In genomic region chr8:77828079-77828478, GRCm38 (mm10) we compare ENCODE assay signal across 22 mouse cellular contexts.
DNase-seq lines count a peak whose midpoint lies in the region; ATAC-seq lines count a peak whose summit lies in the region.
"Had no signal": no experiment of that assay in that cellular context is flagged by ENCODE, and none has a peak within 500 bp of the region (broad histone marks: within the 10 kb centered on the region; RNA-seq: fewer than 3 reads in every experiment).

No protein-coding gene starts in this region.

- no peak for ATAC-seq in forebrain, embryonic 14.5 days
- no peak for ATAC-seq in embryonic facial prominence, embryonic 15.5 days (ENCODE audit: insufficient number of reproducible peaks, low FRiP score, low TSS enrichment, low read depth)
- peak; percentile 66 for ATAC-seq in midbrain, embryonic 11.5 days (ENCODE audit: low FRiP score)
- ATAC-seq: CD4-positive, CD25-positive, alpha-beta regulatory T cell, adult 4 months; Patski had no signal

- no peak overlapping the region for H3K9ac ChIP-seq in forebrain, embryonic 14.5 days (ENCODE audit: low read length)
- no peak overlapping the region for H3K9ac ChIP-seq in embryonic facial prominence, embryonic 15.5 days
- H3K9ac ChIP-seq in midbrain, embryonic 11.5 days (ENCODE audit: low read length) = no peak overlapping the region
- H3K9ac ChIP-seq: forebrain, embryonic 12.5 days; hindbrain, embryonic 13.5 days; stomach, embryonic 15.5 days had no signal

- 28% methylated on average over 7 of the region's 7 CpGs for WGBS in forebrain, embryonic 10.5 days
- WGBS in forebrain, embryonic 14.5 days = 26% methylated on average over 7 of the region's 7 CpGs
- WGBS in embryonic facial prominence, embryonic 15.5 days = 36% methylated on average over 7 of the region's 7 CpGs
- 13% methylated on average over 7 of the region's 7 CpGs for WGBS in midbrain, embryonic 11.5 days

- H3K4me1 ChIP-seq in forebrain, embryonic 10.5 days = peaks cover 26% of the 10 kb centered on the region
- H3K4me1 ChIP-seq in forebrain, embryonic 14.5 days (ENCODE audit: control insufficient read depth, insufficient read depth, low read length) = no peaks in the 10 kb centered on the region; the same call in 1 of the 2 replicates
- H3K4me1 ChIP-seq in embryonic facial prominence, embryonic 15.5 days = peaks cover 26% of the 10 kb centered on the region; the same call in 1 of the 2 replicates
- H3K4me1 ChIP-seq in midbrain, embryonic 11.5 days (ENCODE audit: control insufficient read depth, insufficient read depth, low read length) = no peaks in the 10 kb centered on the region
- H3K4me1 ChIP-seq: megakaryocyte, embryonic 14.5 days had no signal

- H3K27ac ChIP-seq in forebrain, embryonic 10.5 days = peak overlapping the region; percentile 62
- no peak overlapping the region for H3K27ac ChIP-seq in forebrain, embryonic 14.5 days (ENCODE audit: low read depth, low read length)
- H3K27ac ChIP-seq in embryonic facial prominence, embryonic 15.5 days (replicated peaks) = peak overlapping the region; percentile 77
- no peak overlapping the region for H3K27ac ChIP-seq in midbrain, embryonic 11.5 days (ENCODE audit: low read depth, low read length)
- H3K27ac ChIP-seq: forebrain, embryonic 12.5 days; hindbrain, embryonic 13.5 days; stomach, embryonic 15.5 days had no signal

- H3K4me2 ChIP-seq in forebrain, embryonic 14.5 days (ENCODE audit: low read length) = no peak overlapping the region
- no peak overlapping the region for H3K4me2 ChIP-seq in embryonic facial prominence, embryonic 15.5 days (replicated peaks)
- H3K4me2 ChIP-seq in midbrain, embryonic 11.5 days = no peak overlapping the region
- H3K4me2 ChIP-seq: forebrain, embryonic 12.5 days; hindbrain, embryonic 13.5 days; stomach, embryonic 15.5 days had no signal

- H3K36me3 ChIP-seq in forebrain, embryonic 10.5 days (replicated peaks) = no peaks in the 10 kb centered on the region
- no peaks in the 10 kb centered on the region for H3K36me3 ChIP-seq in forebrain, embryonic 14.5 days (ENCODE audit: control insufficient read depth, insufficient read depth, low read length)
- H3K36me3 ChIP-seq in embryonic facial prominence, embryonic 15.5 days = no peaks in the 10 kb centered on the region
- no peaks in the 10 kb centered on the region for H3K36me3 ChIP-seq in midbrain, embryonic 11.5 days (ENCODE audit: control insufficient read depth, insufficient read depth, low read length)
- H3K36me3 ChIP-seq: forebrain, embryonic 12.5 days; hindbrain, embryonic 13.5 days; stomach, embryonic 15.5 days had no signal

- H3K4me3 ChIP-seq in forebrain, embryonic 10.5 days = no peak overlapping the region
- H3K4me3 ChIP-seq in forebrain, embryonic 14.5 days (ENCODE audit: low read depth, low read length) = no peak overlapping the region
- no peak overlapping the region for H3K4me3 ChIP-seq in embryonic facial prominence, embryonic 15.5 days (replicated peaks)
- no peak overlapping the region for H3K4me3 ChIP-seq in midbrain, embryonic 11.5 days (ENCODE audit: low read depth, low read length)
- H3K4me3 ChIP-seq: forebrain, embryonic 12.5 days; hindbrain, embryonic 13.5 days; megakaryocyte, embryonic 14.5 days; stomach, embryonic 15.5 days had no signal

- DNase-seq in forebrain, embryonic 10.5 days (ENCODE audit: extremely low spot score, low spot score) = no peak
- DNase-seq in forebrain, embryonic 14.5 days (ENCODE audit: low spot score) = no peak
- DNase-seq in embryo, embryonic 10.5 days (ENCODE audit: low spot score) = peak; percentile 33
- DNase-seq in midbrain, embryonic 11.5 days (ENCODE audit: low spot score, missing footprints) = no peak
- no peak for DNase-seq in layer of hippocampus, postnatal 25 days (ENCODE audit: extremely low spot score in 1 of 2, low spot score in 1 of 2)
- DNase-seq in c-Kit-positive CD71-positive TER-119-positive erythroid progenitor cells, embryonic 14.5 days (ENCODE audit: low spot score) = no peak
- DNase-seq in thymus, postnatal 14 days = no peak
- DNase-seq: adrenal gland, postnatal 10 days; cerebellum, adult 11 months; cerebellum, postnatal 25 days; gastrocnemius, postnatal 36 days; kidney, postnatal 36 days; layer of hippocampus, adult 9-11 months; liver; thymus, adult 18-20 months had no signal

- no peaks in the 10 kb centered on the region for H3K9me3 ChIP-seq in forebrain, embryonic 10.5 days
- H3K9me3 ChIP-seq in forebrain, embryonic 14.5 days (replicated peaks; ENCODE audit: control insufficient read depth, low read length) = no peaks in the 10 kb centered on the region
- H3K9me3 ChIP-seq in embryonic facial prominence, embryonic 15.5 days (replicated peaks) = no peaks in the 10 kb centered on the region
- no peaks in the 10 kb centered on the region for H3K9me3 ChIP-seq in midbrain, embryonic 11.5 days (ENCODE audit: control insufficient read depth, low read length)
- H3K9me3 ChIP-seq: forebrain, embryonic 12.5 days; hindbrain, embryonic 13.5 days; megakaryocyte, embryonic 14.5 days; stomach, embryonic 15.5 days had no signal

- H3K27me3 ChIP-seq in forebrain, embryonic 10.5 days (ENCODE audit: poor library complexity, severe bottlenecking) = no peaks in the 10 kb centered on the region
- H3K27me3 ChIP-seq in forebrain, embryonic 14.5 days (replicated peaks; ENCODE audit: control insufficient read depth, insufficient read depth, low read length) = no peaks in the 10 kb centered on the region
- no peaks in the 10 kb centered on the region for H3K27me3 ChIP-seq in embryonic facial prominence, embryonic 15.5 days
- H3K27me3 ChIP-seq in midbrain, embryonic 11.5 days (ENCODE audit: control insufficient read depth, insufficient read depth, low read length) = no peaks in the 10 kb centered on the region
- H3K27me3 ChIP-seq: forebrain, embryonic 12.5 days; hindbrain, embryonic 13.5 days; megakaryocyte, embryonic 14.5 days; Patski; stomach, embryonic 15.5 days had no signal

Comparison
In these comparisons a context has a peak if more than half of its experiments do, and no peak if none do; other contexts are left out.
1. H3K27ac ChIP-seq: peak in forebrain, embryonic 10.5 days (single experiment) and embryonic facial prominence, embryonic 15.5 days (single experiment); none in forebrain, embryonic 14.5 days (single experiment) and midbrain, embryonic 11.5 days (single experiment).